Mouse (Mus musculus) erythroid progenitor cell, adult 5-6 weeks (primary cell): ENCODE data around the gene Cryga. TPM values are rescaled to one million over a fixed set of nuclear protein-coding genes. Genes with fewer than 3 reads are reported as not detected.
"Not testable (repeated sequence)": the region's sequence is repeated elsewhere in the genome, so short reads cannot be mapped to it uniquely, and the experiment has no call there.

Source experiments
- ATAC-seq: replicated peaks from 2 replicates; pipeline ENCODE4 v1.8.0; 2016; ENCODE audit warnings: moderate number of reproducible peaks, mild to moderate bottlenecking, moderate TSS enrichment, inconsistent platforms; ENCODE audit not compliant: poor library complexity, low FRiP score, severe bottlenecking
- total RNA-seq, 2 experiments: library from RNA; stranded (forward) in 1 of 2; stranded (reverse) in 1 of 2; fragments of 150-400 nt in 1 of 2; fragments of 186-747, 209-891 nt in 1 of 2; gene quantifications; 2 replicates each; pipeline versions ENCODE4 v1.2.3 to v1.2.4; 2015 to 2017; ENCODE audit warnings: low replicate concordance in 2 of 2

The Cryga gene
- total RNA-seq, 2 experiments from 2014 or later, result not detected

GRCm38 (mm10) chr1:65096953-65097352, 6.2 kb downstream of the Cryga start:
- ATAC-seq, result no peak

- ATAC-seq, result no peak
These were observed 11.6 kb downstream of the Cryga start for GRCm38 (mm10) chr1:65091566-65091965.

GRCm38 (mm10) chr1:65090370-65090769, 12.8 kb downstream of the Cryga start:
- ATAC-seq, result no peak

GRCm38 (mm10) chr1:65088567-65089356, 14.4 kb downstream of the Cryga start:
- no peak for ATAC-seq

- ATAC-seq, result no peak
These were observed 21.0 kb downstream of the Cryga start, which contains the start of gene Crygb for GRCm38 (mm10) chr1:65082188-65082587. TSS of gene Crygb (minus strand) at chr1:65082288.

- no peak for ATAC-seq
These were observed 27.6 kb downstream of the Cryga start for GRCm38 (mm10) chr1:65075607-65076006.

GRCm38 (mm10) chr1:65073589-65073988, 29.6 kb downstream of the Cryga start, which contains the start of gene Crygc:
TSS of gene Crygc (minus strand) at chr1:65073689.
- no peak for ATAC-seq

- ATAC-seq, result no peak
These were observed 35.3 kb downstream of the Cryga start for GRCm38 (mm10) chr1:65067842-65068241.

- ATAC-seq, result no peak
These were observed 39.0 kb downstream of the Cryga start for GRCm38 (mm10) chr1:65064201-65064600.

GRCm38 (mm10) chr1:65063352-65063751, 39.8 kb downstream of the Cryga start, which contains the start of gene Crygd:
TSS of gene Crygd (minus strand) at chr1:65063452.
- no peak for ATAC-seq

- ATAC-seq, result no peak
These were observed 51.0 kb downstream of the Cryga start for GRCm38 (mm10) chr1:65052140-65052539.

GRCm38 (mm10) chr1:65051696-65052095, 51.5 kb downstream of the Cryga start:
- no peak for ATAC-seq

- not testable (repeated sequence) for ATAC-seq
These were observed 52.2 kb downstream of the Cryga start, which contains the start of gene Cryge for GRCm38 (mm10) chr1:65050952-65051351. TSS of gene Cryge (minus strand) at chr1:65051149.

Other genes starting within 250 kb of the Cryga start
- gene Plekhm3, start 146.5 kb downstream of the Cryga start, total RNA-seq (2015; ENCODE audit: low replicate concordance), result 4.6 and 11.5 TPM in 2 replicates
- 3.9 and 5.5 TPM in 2 replicates for gene Plekhm3, start 146.5 kb downstream of the Cryga start, total RNA-seq (2017; ENCODE audit: low replicate concordance)
- gene Akr1cl, start 70.6 kb downstream of the Cryga start, total RNA-seq (2015; ENCODE audit: low replicate concordance), result not detected in 2 replicates
- not detected in 2 replicates for gene Akr1cl, start 70.6 kb downstream of the Cryga start, total RNA-seq (2017; ENCODE audit: low replicate concordance)
- not detected in 2 replicates for gene Cryge, start 52.2 kb downstream of the Cryga start, total RNA-seq (2015; ENCODE audit: low replicate concordance)
- gene Cryge, start 52.2 kb downstream of the Cryga start, total RNA-seq (2017; ENCODE audit: low replicate concordance), result not detected in 2 replicates
- gene Crygd, start 39.9 kb downstream of the Cryga start, total RNA-seq (2015; ENCODE audit: low replicate concordance), result not detected in 2 replicates
- gene Crygd, start 39.9 kb downstream of the Cryga start, total RNA-seq (2017; ENCODE audit: low replicate concordance), result not detected in 2 replicates
- gene Crygc, start 29.7 kb downstream of the Cryga start, total RNA-seq (2015; ENCODE audit: low replicate concordance), result not detected in 2 replicates
- not detected in 2 replicates for gene Crygc, start 29.7 kb downstream of the Cryga start, total RNA-seq (2017; ENCODE audit: low replicate concordance)
- gene Crygb, start 21.1 kb downstream of the Cryga start, total RNA-seq (2015; ENCODE audit: low replicate concordance), result not detected in 2 replicates
- not detected in 2 replicates for gene Crygb, start 21.1 kb downstream of the Cryga start, total RNA-seq (2017; ENCODE audit: low replicate concordance)
- gene Gm28845, start 16.2 kb upstream of the Cryga start, total RNA-seq (2015; ENCODE audit: low replicate concordance), result not detected in 2 replicates
- gene Gm28845, start 16.2 kb upstream of the Cryga start, total RNA-seq (2017; ENCODE audit: low replicate concordance), result not detected in 2 replicates
- 3.8 TPM in 1 of 2 replicates, not detected in the other for gene D630023F18Rik, start 19.8 kb upstream of the Cryga start, total RNA-seq (2015; ENCODE audit: low replicate concordance)
- not detected in 2 replicates for gene D630023F18Rik, start 19.8 kb upstream of the Cryga start, total RNA-seq (2017; ENCODE audit: low replicate concordance)
- 21.8 and 24.9 TPM in 2 replicates for gene Idh1, start 83.1 kb upstream of the Cryga start, total RNA-seq (2015; ENCODE audit: low replicate concordance)
- 24.0 and 30.5 TPM in 2 replicates for gene Idh1, start 83.1 kb upstream of the Cryga start, total RNA-seq (2017; ENCODE audit: low replicate concordance)
- gene Pikfyve, start 83.3 kb upstream of the Cryga start, total RNA-seq (2015; ENCODE audit: low replicate concordance), result 14.1 and 29.8 TPM in 2 replicates
- gene Pikfyve, start 83.3 kb upstream of the Cryga start, total RNA-seq (2017; ENCODE audit: low replicate concordance), result 9.5 and 39.4 TPM in 2 replicates
- not detected in 2 replicates for gene Pth2r, start 178.7 kb upstream of the Cryga start, total RNA-seq (2015; ENCODE audit: low replicate concordance)
- not detected in 2 replicates for gene Pth2r, start 178.7 kb upstream of the Cryga start, total RNA-seq (2017; ENCODE audit: low replicate concordance)